Mouse (Mus musculus) midbrain, embryonic 11.5 days (tissue): ENCODE measurements around the gene Sav1. TPM values are rescaled to one million over a fixed set of nuclear protein-coding genes. Genes with fewer than 3 reads are reported as not detected.

ENCODE experiments used
- ATAC-seq: fragments of 200-750 bp; cut with Nextera tagmentation; 2 replicates; pipeline ENCODE4 v1.8.0; 2017; ENCODE audit warnings: moderate TSS enrichment, moderate library complexity; ENCODE audit not compliant: low FRiP score
- DNase-seq: peaks from one replicate; pipeline ENCODE4 v3.0.0; 2015; ENCODE audit warnings: low spot score; ENCODE audit errors: missing footprints
- H3K27ac ChIP-seq: fragments of 300-500 bp; sonication (generic); 2 replicates; pipeline ENCODE4 v1.5.1; 2014; ENCODE audit warnings: low read depth, low read length
- H3K27me3 ChIP-seq: fragments of 300-500 bp; sonication (generic); 2 replicates; pipeline ENCODE4 v1.6.1; 2014; ENCODE audit warnings: mild to moderate bottlenecking, low read length, moderate library complexity, mixed read lengths; ENCODE audit not compliant: control insufficient read depth, insufficient read depth
- H3K36me3 ChIP-seq: fragments of 300-500 bp; sonication (generic); 2 replicates; pipeline ENCODE4 v1.6.1; 2014; ENCODE audit warnings: mild to moderate bottlenecking, low read length, moderate library complexity, mixed read lengths; ENCODE audit not compliant: control insufficient read depth, insufficient read depth
- H3K4me1 ChIP-seq: fragments of 300-500 bp; sonication (generic); 2 replicates; pipeline ENCODE4 v1.6.1; 2014; ENCODE audit warnings: low read length; ENCODE audit not compliant: control insufficient read depth, insufficient read depth
- H3K4me2 ChIP-seq: fragments of 300-500 bp; sonication (generic); 2 replicates; pipeline ENCODE4 v1.6.1; 2014; ENCODE audit warnings: mild to moderate bottlenecking, moderate library complexity
- H3K4me3 ChIP-seq: fragments of 300-500 bp; sonication (generic); 2 replicates; pipeline ENCODE4 v1.5.1; 2014; ENCODE audit warnings: low read depth, low read length
- H3K9ac ChIP-seq: fragments of 300-500 bp; sonication (generic); 2 replicates; pipeline ENCODE4 v1.6.1; 2014; ENCODE audit warnings: low read length
- H3K9me3 ChIP-seq: fragments of 300-500 bp; sonication (generic); 2 replicates; pipeline ENCODE4 v1.6.1; 2016; ENCODE audit warnings: low read length; ENCODE audit not compliant: control insufficient read depth
- WGBS: fragments of 180-500 bp; shearing (Covaris S2); extraction: QIAGEN DNeasy Blood & Tissue Kit; methylation state at CpG from one replicate; pipeline ENCODE4 v1.1.7; 2014; 5-methylcytosine and 5-hydroxymethylcytosine counted together
- polyA plus RNA-seq: library from polyadenylated mRNA; unstranded; fragments of >200 nt; fragmentation: Nextera tagmentation; extraction: Ambion mirVana; gene quantifications from 2 replicates; pipeline ENCODE4 v1.2.1, GENCODE M21; 2014

Sav1 gene
- polyA plus RNA-seq, 1 experiment from 2014 or later, result 8.0 TPM

DNA sequence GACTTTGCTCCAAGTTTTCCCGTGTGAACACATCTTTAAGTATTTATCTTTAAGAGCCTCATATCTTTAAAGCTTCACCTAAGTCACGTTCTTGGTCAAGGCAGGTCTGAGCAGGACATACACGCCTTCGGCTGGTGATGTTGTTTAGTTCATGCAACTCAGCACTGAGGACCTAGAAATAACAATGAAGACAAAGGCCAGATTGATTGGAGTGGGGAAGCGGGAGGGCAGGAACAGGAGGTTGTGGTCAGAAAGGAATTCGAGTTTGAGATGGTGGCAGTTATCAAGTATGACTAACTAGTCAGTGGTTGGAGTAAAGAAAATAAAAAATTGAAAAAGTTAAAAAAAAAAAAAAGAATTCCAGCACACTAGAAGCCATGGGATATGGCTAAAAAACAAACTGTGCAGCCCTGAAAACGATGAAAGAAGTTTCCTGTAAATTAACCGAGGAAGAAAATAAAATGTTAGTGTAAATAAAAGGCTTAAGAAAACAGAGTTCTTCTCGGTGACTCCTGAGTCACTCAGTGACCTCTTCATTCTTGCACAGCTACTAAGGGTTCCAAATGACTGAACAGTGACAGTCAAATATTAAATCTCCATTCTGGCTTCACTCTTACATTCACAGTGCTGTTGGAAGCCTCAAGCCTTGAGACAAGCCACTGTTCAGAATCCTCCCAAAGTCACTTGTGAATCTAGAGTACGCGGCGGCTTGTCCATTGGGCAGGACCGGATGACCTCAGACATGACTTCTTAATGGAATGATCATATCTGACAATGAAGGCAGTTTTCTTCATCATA lies 11.6 kb upstream of the Sav1 start:
- Histone ChIP-seq H3K27me3 (no peaks in the 10 kb centered on the region), H3K9ac (no peak overlapping the region), H3K4me3 (no peak overlapping the region), H3K4me1 (no peaks in the 10 kb centered on the region), H3K4me2 (no peak overlapping the region), H3K27ac (no peak overlapping the region), H3K36me3 (no peaks in the 10 kb centered on the region), H3K9me3 (no peaks in the 10 kb centered on the region)
- no peak for DNase-seq
- ATAC-seq, result no peak
- WGBS, result 88% methylated on average over 13 of the region's 13 CpGs

DNA sequence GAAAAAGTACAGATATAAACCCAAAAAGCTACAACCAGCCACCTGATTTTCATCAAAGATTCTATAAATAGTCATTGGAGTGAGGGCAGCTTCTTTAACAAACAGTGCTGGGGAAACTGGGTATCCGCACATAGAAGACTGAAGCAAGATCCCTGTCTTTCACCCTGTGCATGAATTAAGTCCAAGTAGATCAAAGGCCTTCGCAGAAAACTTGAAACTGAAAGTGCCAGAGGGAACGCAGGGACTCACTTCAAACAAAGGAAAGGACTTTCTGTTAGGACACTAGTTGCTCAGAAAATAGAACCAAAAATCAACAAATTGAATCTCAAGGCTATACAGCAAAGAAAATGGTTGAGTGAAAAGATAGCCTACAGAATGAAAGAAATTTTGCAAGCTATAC lies 8.6 kb upstream of the Sav1 start:
- DNase-seq, result peak; percentile 56
- no peak overlapping the region for H3K4me2 ChIP-seq
- H3K27ac ChIP-seq, result no peak overlapping the region
- H3K9me3 ChIP-seq, result no peaks in the 10 kb centered on the region
- H3K4me3 ChIP-seq, result no peak overlapping the region
- H3K4me1 ChIP-seq, result no peaks in the 10 kb centered on the region
- WGBS, result 81% methylated on average over 3 of the region's 3 CpGs
- no peaks in the 10 kb centered on the region for H3K36me3 ChIP-seq
- no peak overlapping the region for H3K9ac ChIP-seq
- H3K27me3 ChIP-seq, result no peaks in the 10 kb centered on the region
- no peak for ATAC-seq

DNA sequence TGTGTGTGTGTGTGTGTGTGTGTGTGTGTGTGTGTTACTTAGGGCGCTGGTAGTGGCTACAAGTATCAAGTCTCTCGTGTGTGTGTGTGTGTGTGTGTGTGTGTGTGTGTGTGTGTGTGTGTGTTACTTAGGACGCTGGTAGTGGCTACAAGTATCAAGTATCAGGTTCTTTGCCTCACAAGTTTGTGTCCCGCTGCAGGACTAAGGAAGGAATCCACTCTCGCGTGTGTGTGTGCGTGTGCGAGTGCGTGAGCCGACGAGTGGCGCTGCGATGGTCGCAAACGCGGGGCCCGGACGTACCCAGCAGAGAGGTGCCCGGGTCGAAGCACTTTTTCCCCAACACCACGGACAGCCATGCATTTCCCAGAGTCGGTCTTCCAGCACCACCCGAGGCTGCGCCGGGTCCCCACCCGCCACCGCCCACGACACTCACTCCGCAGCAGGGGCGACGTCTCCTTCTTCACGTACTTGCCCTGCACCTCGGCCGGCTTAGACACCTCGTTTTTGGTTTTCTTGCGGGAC lies 500 bp downstream of the Sav1 start:
- Histone ChIP-seq H3K4me2 (peak overlapping the region; percentile 72), H3K27me3 (no peaks in the 10 kb centered on the region), H3K36me3 (no peaks in the 10 kb centered on the region), H3K27ac (peak overlapping the region; percentile 84), H3K9me3 (no peaks in the 10 kb centered on the region), H3K9ac (peak overlapping the region; percentile 89), H3K4me1 (peaks cover 6% of the 10 kb centered on the region), H3K4me3 (peak overlapping the region; percentile 92)
- under 1% methylated on average over 35 of the region's 36 CpGs for WGBS
- DNase-seq (peak; percentile 96), ATAC-seq (peak; percentile 61; the same call in 1 of the 2 replicates)

- no peaks in the 10 kb centered on the region for H3K27me3 ChIP-seq
- peak overlapping the region; percentile 89 for H3K9ac ChIP-seq
- H3K4me3 ChIP-seq, result peak overlapping the region; percentile 92
- peak overlapping the region; percentile 72 for H3K4me2 ChIP-seq
- WGBS, result 42% methylated on average over 4 of the region's 4 CpGs
- DNase-seq (no peak), ATAC-seq (no peak)
- peaks cover 6% of the 10 kb centered on the region for H3K4me1 ChIP-seq
- 0 out of 2 replicates have a peak, but pooled peaks cover under 1% of the 10 kb centered on the region for H3K36me3 ChIP-seq
- no peak overlapping the region for H3K27ac ChIP-seq
- H3K9me3 ChIP-seq, result no peaks in the 10 kb centered on the region
These were observed 1.3 kb downstream of the Sav1 start for GRCm38 (mm10) chr12:69985546-69985945.

- WGBS, result 74% methylated on average over 5 of the region's 5 CpGs
- DNase-seq, result peak; percentile 28
- H3K27me3 ChIP-seq, result no peaks in the 10 kb centered on the region
- no peak overlapping the region for H3K9ac ChIP-seq
- H3K4me1 ChIP-seq, result peaks cover 6% of the 10 kb centered on the region
- no peak for ATAC-seq
- no peaks in the 10 kb centered on the region for H3K9me3 ChIP-seq
- 0 out of 2 replicates have a peak, but pooled peaks cover 2% of the 10 kb centered on the region for H3K36me3 ChIP-seq
- H3K4me3 ChIP-seq, result no peak overlapping the region
- no peak overlapping the region for H3K4me2 ChIP-seq
- H3K27ac ChIP-seq, result no peak overlapping the region
These were observed 3.9 kb downstream of the Sav1 start for GRCm38 (mm10) chr12:69982874-69983273.

- H3K36me3 ChIP-seq, result 0 out of 2 replicates have a peak, but pooled peaks cover 2% of the 10 kb centered on the region
- 88% methylated on average over 9 of the region's 9 CpGs for WGBS
These were observed 9.3 kb downstream of the Sav1 start for GRCm38 (mm10) chr12:69977376-69977998.

DNA sequence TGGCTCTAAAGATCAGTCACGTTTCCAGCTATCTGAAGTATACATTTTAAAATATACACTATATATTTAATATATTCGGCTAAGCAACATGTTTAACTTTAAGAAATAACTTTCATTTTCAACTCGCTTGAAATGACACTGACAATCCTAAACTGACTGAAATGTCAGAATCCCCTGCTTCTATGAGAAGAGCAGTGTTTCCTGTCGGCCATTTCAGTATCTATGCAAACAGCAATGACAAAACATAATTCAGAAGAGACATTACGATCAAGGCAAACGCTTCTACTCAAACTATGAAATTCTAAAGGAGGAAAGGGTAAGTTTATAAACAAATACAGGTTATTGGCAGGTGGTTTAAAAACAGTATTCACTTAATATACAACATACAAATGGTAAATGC lies 10.1 kb downstream of the Sav1 start:
- Histone ChIP-seq H3K36me3 (peaks cover 5% of the 10 kb centered on the region; the same call in 1 of the 2 replicates), H3K27ac (no peak overlapping the region), H3K9me3 (no peaks in the 10 kb centered on the region), H3K4me1 (no peaks in the 10 kb centered on the region), H3K27me3 (no peaks in the 10 kb centered on the region), H3K4me3 (no peak overlapping the region), H3K9ac (no peak overlapping the region), H3K4me2 (no peak overlapping the region)
- DNase-seq (no peak), ATAC-seq (no peak)
- WGBS, result 89% methylated on average over 6 of the region's 6 CpGs

More at GRCm38 (mm10) chr12:69977376-69977998, 9.3 kb downstream of the Sav1 start:
- Histone ChIP-seq H3K4me1 (no peaks in the 10 kb centered on the region), H3K27me3 (no peaks in the 10 kb centered on the region), H3K27ac (no peak overlapping the region), H3K4me3 (no peak overlapping the region), H3K9ac (no peak overlapping the region), H3K9me3 (no peaks in the 10 kb centered on the region), H3K4me2 (no peak overlapping the region)
- ATAC-seq (no peak), DNase-seq (no peak)

GRCm38 (mm10) chr12:69973666-69974065 lies 13.1 kb downstream of the Sav1 start:
- Histone ChIP-seq H3K4me2 (no peak overlapping the region), H3K4me3 (no peak overlapping the region), H3K27ac (no peak overlapping the region), H3K9ac (no peak overlapping the region), H3K36me3 (peaks cover 5% of the 10 kb centered on the region; the same call in 1 of the 2 replicates), H3K27me3 (no peaks in the 10 kb centered on the region), H3K9me3 (no peaks in the 10 kb centered on the region), H3K4me1 (no peaks in the 10 kb centered on the region)
- DNase-seq (no peak), ATAC-seq (no peak)

DNA sequence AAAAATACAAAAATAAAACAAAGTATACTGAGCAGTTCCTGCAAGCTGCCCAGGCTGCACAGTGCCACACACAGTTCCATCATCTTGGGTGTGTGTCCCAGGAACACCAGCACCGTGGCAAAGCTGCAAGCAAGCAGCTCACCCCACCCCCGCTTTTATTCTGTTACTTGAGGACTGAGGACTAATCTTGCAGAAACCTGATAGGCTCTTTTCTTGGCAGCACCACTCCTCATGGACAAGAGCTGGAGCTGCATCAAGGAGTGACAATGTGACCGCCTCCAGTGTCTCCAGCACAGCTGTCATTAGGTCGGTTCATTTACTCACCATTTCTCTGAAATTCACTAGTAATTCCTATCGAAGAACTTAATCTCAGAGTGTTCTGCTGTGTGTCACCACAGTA lies 18.6 kb downstream of the Sav1 start:
- no peak overlapping the region for H3K27ac ChIP-seq
- no peaks in the 10 kb centered on the region for H3K9me3 ChIP-seq
- no peak overlapping the region for H3K9ac ChIP-seq
- 74% methylated on average over 5 of the region's 5 CpGs for WGBS
- H3K27me3 ChIP-seq, result no peaks in the 10 kb centered on the region
- H3K36me3 ChIP-seq, result peaks cover 11% of the 10 kb centered on the region; the same call in 1 of the 2 replicates
- no peak overlapping the region for H3K4me2 ChIP-seq
- no peak overlapping the region for H3K4me3 ChIP-seq
- no peak for ATAC-seq
- H3K4me1 ChIP-seq, result no peaks in the 10 kb centered on the region
- no peak for DNase-seq
